Mouse (Mus musculus) cerebral cortex, adult 2 months (tissue): ENCODE results near the gene Tmem8b.

Source experiments
- WGBS: fragments of 180-500 bp; shearing (Covaris S2); methylation state at CpG from one replicate; pipeline ENCODE4 v1.1.7; 2018; 5-methylcytosine and 5-hydroxymethylcytosine counted together

The Tmem8b gene

GRCm38 (mm10) chr4:43656339-43657109 is 12.2 kb upstream of the Tmem8b start, which contains the start of gene Hint2:
Gene Hint2, minus strand, starts transcription at chr4:43656466.
- under 1% methylated on average over 34 of the region's 34 CpGs for WGBS

GRCm38 (mm10) chr4:43657146-43657545 is 11.6 kb upstream of the Tmem8b start:
- WGBS: 31% methylated on average over 4 of the region's 4 CpGs

- 37% methylated on average over 4 of the region's 4 CpGs for WGBS
These were observed 2.4 kb upstream of the Tmem8b start for GRCm38 (mm10) chr4:43666412-43666811.

GRCm38 (mm10) chr4:43669428-43669794 is 640 bp downstream of the Tmem8b start:
- under 1% methylated on average over 23 of the region's 25 CpGs for WGBS

- WGBS: 10% methylated on average over 2 of the region's 2 CpGs
These were observed 3.3 kb downstream of the Tmem8b start for GRCm38 (mm10) chr4:43672070-43672469.

GRCm38 (mm10) chr4:43673703-43674102 is 4.9 kb downstream of the Tmem8b start:
- 84% methylated on average over 8 of the region's 8 CpGs for WGBS

GRCm38 (mm10) chr4:43674974-43675373 is 6.2 kb downstream of the Tmem8b start:
- WGBS: 84% methylated on average over 5 of the region's 5 CpGs

- 83% methylated on average over 4 of the region's 4 CpGs for WGBS
These were observed 6.8 kb downstream of the Tmem8b start for GRCm38 (mm10) chr4:43675608-43676007.

- 72% methylated on average over 6 of the region's 6 CpGs for WGBS
These were observed 9.8 kb downstream of the Tmem8b start for GRCm38 (mm10) chr4:43678541-43678940.

GRCm38 (mm10) chr4:43679416-43680043 is 10.8 kb downstream of the Tmem8b start:
- WGBS: 92% methylated on average over 7 of the region's 7 CpGs

- WGBS: 81% methylated on average over 17 of the region's 17 CpGs
These were observed 21.2 kb downstream of the Tmem8b start for GRCm38 (mm10) chr4:43690021-43690420.

- WGBS: 36% methylated on average over 5 of the region's 5 CpGs
These were observed 22.3 kb downstream of the Tmem8b start for GRCm38 (mm10) chr4:43691026-43691425.

- WGBS: 79% methylated on average over 5 of the region's 5 CpGs
These were observed 25.1 kb downstream of the Tmem8b start for GRCm38 (mm10) chr4:43693806-43694241.

GRCm38 (mm10) chr4:43694439-43695248 is 25.9 kb downstream of the Tmem8b start:
- 94% methylated on average over 1 of the region's 1 CpGs for WGBS

GRCm38 (mm10) chr4:43695249-43695671 is 26.5 kb downstream of the Tmem8b start:
- 32% methylated on average over 9 of the region's 9 CpGs for WGBS

- 57% methylated on average over 13 of the region's 13 CpGs for WGBS
These were observed 27.8 kb downstream of the Tmem8b start for GRCm38 (mm10) chr4:43696561-43696960.

GRCm38 (mm10) chr4:43700707-43701106 is 31.9 kb downstream of the Tmem8b start, which contains the start of gene Olfr70:
Gene Olfr70, minus strand, starts transcription at chr4:43700807.
- WGBS: 93% methylated on average over 6 of the region's 6 CpGs

GRCm38 (mm10) chr4:43703439-43703838 is 34.7 kb downstream of the Tmem8b start:
- 85% methylated on average over 6 of the region's 6 CpGs for WGBS

- WGBS: 79% methylated on average over 8 of the region's 8 CpGs
These were observed 35.1 kb downstream of the Tmem8b start for GRCm38 (mm10) chr4:43703851-43704250.

GRCm38 (mm10) chr4:43705991-43706390 is 37.2 kb downstream of the Tmem8b start:
- 85% methylated on average over 13 of the region's 13 CpGs for WGBS

- 33% methylated on average over 6 of the region's 6 CpGs for WGBS
These were observed 41.1 kb downstream of the Tmem8b start, which contains the start of gene Olfr71 for GRCm38 (mm10) chr4:43709869-43710268. Gene Olfr71, minus strand, starts transcription at chr4:43710255.

- WGBS: 12% methylated on average over 2 of the region's 2 CpGs
These were observed 43.0 kb downstream of the Tmem8b start for GRCm38 (mm10) chr4:43711821-43712220.
